Mouse (Mus musculus) limb, embryonic 11.5 days (tissue): ENCODE measurements around the gene Jpt1. TPM values are rescaled to one million over a fixed set of nuclear protein-coding genes. Genes with fewer than 3 reads are reported as not detected.
"Not testable (repeated sequence)": the region's sequence is repeated elsewhere in the genome, so short reads cannot be mapped to it uniquely, and the experiment has no call there.

Source experiments
- ATAC-seq: fragments of 200-750 bp; cut with Nextera tagmentation; 2 replicates; pipeline ENCODE4 v1.8.0; 2017; ENCODE audit warnings: low read depth; ENCODE audit not compliant: insufficient number of reproducible peaks, low FRiP score, low TSS enrichment
- DNase-seq: peaks from one replicate; pipeline ENCODE4 v3.0.0-alpha.2; 2015; ENCODE audit warnings: low spot score
- H3K27ac ChIP-seq: fragments of 300-500 bp; sonication (generic); replicated peaks from 2 replicates; pipeline ENCODE4 v1.5.1; 2014; ENCODE audit warnings: low read depth, mild to moderate bottlenecking, low read length
- H3K27me3 ChIP-seq: fragments of 300-500 bp; sonication (generic); 2 replicates; pipeline ENCODE4 v1.6.1; 2014; ENCODE audit warnings: mild to moderate bottlenecking, low read length, mixed read lengths; ENCODE audit not compliant: control insufficient read depth, insufficient read depth
- H3K36me3 ChIP-seq: fragments of 300-500 bp; sonication (generic); 2 replicates; pipeline ENCODE4 v1.6.1; 2014; ENCODE audit warnings: mild to moderate bottlenecking, low read length, moderate library complexity, mixed read lengths; ENCODE audit not compliant: control insufficient read depth, insufficient read depth
- H3K4me1 ChIP-seq: fragments of 300-500 bp; sonication (generic); 2 replicates; pipeline ENCODE4 v1.6.1; 2014; ENCODE audit warnings: low read length, mixed read lengths; ENCODE audit not compliant: control insufficient read depth, insufficient read depth
- H3K4me2 ChIP-seq: fragments of 300-500 bp; sonication (generic); 2 replicates; pipeline ENCODE4 v1.6.1; 2014; ENCODE audit warnings: low read depth, mild to moderate bottlenecking, moderate library complexity; ENCODE audit not compliant: severe bottlenecking
- H3K4me3 ChIP-seq: fragments of 300-500 bp; sonication (generic); 2 replicates; pipeline ENCODE4 v1.5.1; 2014; ENCODE audit warnings: low read depth, low read length
- H3K9ac ChIP-seq: fragments of 300-500 bp; sonication (generic); 2 replicates; pipeline ENCODE4 v1.6.1; 2014; ENCODE audit warnings: mild to moderate bottlenecking, low read length
- H3K9me3 ChIP-seq: fragments of 300-500 bp; sonication (generic); 2 replicates; pipeline ENCODE4 v1.6.1; 2016; ENCODE audit warnings: low read length; ENCODE audit not compliant: control insufficient read depth
- WGBS: fragments of 180-500 bp; shearing (Covaris S2); extraction: QIAGEN DNeasy Blood & Tissue Kit; methylation state at CpG from one replicate; pipeline ENCODE4 v1.1.7; 2014; 5-methylcytosine and 5-hydroxymethylcytosine counted together
- polyA plus RNA-seq: library from polyadenylated mRNA; unstranded; fragments of >200 nt; fragmentation: Nextera tagmentation; extraction: Ambion mirVana; gene quantifications from 2 replicates; pipeline ENCODE4 v1.2.1, GENCODE M21; 2014

Gene Jpt1
- polyA plus RNA-seq, 1 experiment from 2014 or later = 537 TPM

DNA sequence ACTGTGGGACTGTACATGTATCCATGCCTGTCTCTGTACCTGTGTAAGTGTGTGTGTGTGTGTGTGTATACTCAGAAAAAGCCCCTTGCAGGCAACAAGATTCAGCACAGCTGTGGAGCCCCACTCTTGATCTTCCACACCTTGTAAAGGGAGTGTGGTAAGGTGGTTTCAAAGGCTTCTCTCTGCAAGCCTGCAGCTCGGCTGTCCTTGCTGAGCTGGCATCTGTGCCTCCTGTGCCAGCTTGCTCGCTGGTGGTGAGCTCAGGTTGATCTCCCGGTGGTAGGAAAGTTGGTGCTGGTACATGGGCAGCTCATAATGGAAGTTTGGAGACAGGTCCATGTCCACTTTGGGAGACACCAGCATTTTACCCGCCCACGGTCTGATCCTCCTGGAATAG is 52.3 kb downstream of the Jpt1 start:
- H3K9ac ChIP-seq = no peak overlapping the region

DNA sequence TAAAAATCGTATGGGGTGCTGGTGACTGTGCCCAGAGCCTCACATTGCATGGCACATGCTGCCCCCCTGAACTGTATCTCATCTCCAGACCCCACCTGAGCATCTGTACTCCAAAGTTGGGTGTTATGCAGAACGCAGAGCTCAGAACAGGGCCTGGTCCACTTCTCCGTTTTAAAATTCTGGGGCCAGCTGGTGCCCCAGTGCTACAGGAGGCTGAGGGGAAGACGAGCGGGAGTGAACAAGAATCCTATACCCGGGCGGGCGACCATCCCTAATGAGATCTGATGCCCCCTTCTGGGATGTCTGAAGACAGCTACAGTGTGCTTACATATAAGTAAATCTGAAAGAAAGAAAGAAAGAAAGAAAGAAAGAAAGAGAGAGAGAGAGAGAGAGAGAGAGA is 53.2 kb downstream of the Jpt1 start:
- no peaks in the 10 kb centered on the region for H3K27me3 ChIP-seq
- H3K27ac ChIP-seq = no peak overlapping the region
- no peak for ATAC-seq
- H3K36me3 ChIP-seq = no peaks in the 10 kb centered on the region; the same call in 1 of the 2 replicates
- H3K4me1 ChIP-seq = 0 out of 2 replicates have a peak, but pooled peaks cover 2% of the 10 kb centered on the region
- no peak for DNase-seq
- H3K4me2 ChIP-seq = no peak overlapping the region
- no peak overlapping the region for H3K9ac ChIP-seq
- H3K9me3 ChIP-seq = no peaks in the 10 kb centered on the region
- H3K4me3 ChIP-seq = no peak overlapping the region
- 19% methylated on average over 8 of the region's 8 CpGs for WGBS

More for the DNA sequence above, 52.3 kb downstream of the Jpt1 start:
- DNase-seq = no peak
- Histone ChIP-seq H3K27ac (no peak overlapping the region), H3K9me3 (no peaks in the 10 kb centered on the region), H3K4me3 (no peak overlapping the region), H3K4me1 (0 out of 2 replicates have a peak, but pooled peaks cover 2% of the 10 kb centered on the region), H3K4me2 (no peak overlapping the region), H3K27me3 (no peaks in the 10 kb centered on the region), H3K36me3 (no peaks in the 10 kb centered on the region; the same call in 1 of the 2 replicates)
- 71% methylated on average over 5 of the region's 5 CpGs for WGBS
- ATAC-seq = no peak

DNA sequence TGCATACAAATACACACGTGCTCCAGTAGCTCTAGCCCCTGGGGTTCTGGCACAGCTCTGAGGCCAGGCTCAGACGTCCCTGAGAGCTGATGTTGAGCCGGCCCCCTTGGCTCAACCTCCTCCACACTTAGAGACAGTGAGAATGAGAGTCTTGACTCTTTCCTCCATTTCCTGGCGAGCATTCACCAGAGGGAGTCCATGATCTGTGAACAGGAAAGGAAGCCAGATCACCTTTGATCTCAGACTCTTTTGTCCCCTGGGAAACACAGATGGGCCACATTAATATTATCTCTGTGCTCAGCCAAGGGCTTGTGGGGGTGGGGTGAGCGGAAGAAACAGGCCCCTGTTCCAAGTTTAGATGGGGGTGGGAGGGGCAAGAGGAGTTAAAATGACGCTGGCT is 56.8 kb downstream of the Jpt1 start:
- ATAC-seq = no peak
- Histone ChIP-seq H3K36me3 (no peaks in the 10 kb centered on the region), H3K4me1 (0 out of 2 replicates have a peak, but pooled peaks cover 2% of the 10 kb centered on the region), H3K27ac (no peak overlapping the region), H3K9ac (no peak overlapping the region), H3K27me3 (no peaks in the 10 kb centered on the region), H3K9me3 (no peaks in the 10 kb centered on the region), H3K4me3 (no peak overlapping the region), H3K4me2 (no peak overlapping the region)
- WGBS = 28% methylated on average over 6 of the region's 6 CpGs
- DNase-seq = no peak

DNA sequence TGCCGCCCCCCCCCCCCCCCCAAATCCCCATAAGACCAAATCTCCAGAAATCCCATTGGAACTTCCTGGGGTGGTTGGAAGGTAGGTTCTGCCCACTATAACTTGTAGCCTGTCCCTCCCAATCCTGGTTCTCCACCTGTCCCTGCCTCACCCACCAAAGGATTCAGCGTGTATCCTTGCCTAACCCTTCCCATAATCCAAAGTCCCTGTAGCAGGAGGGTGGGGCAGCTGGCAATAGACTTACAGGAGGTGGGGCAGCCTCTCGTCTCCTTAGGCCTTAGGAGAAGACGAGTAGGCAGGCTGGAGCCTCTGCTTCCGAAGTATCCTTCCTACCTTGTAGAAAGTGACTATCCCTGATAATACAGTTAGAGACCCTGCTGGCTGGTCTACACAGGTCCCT is 58.0 kb downstream of the Jpt1 start:
- no peak for ATAC-seq
- Histone ChIP-seq H3K4me1 (0 out of 2 replicates have a peak, but pooled peaks cover 2% of the 10 kb centered on the region), H3K9ac (no peak overlapping the region), H3K9me3 (no peaks in the 10 kb centered on the region), H3K27me3 (no peaks in the 10 kb centered on the region), H3K4me2 (no peak overlapping the region), H3K27ac (no peak overlapping the region), H3K4me3 (no peak overlapping the region), H3K36me3 (no peaks in the 10 kb centered on the region)
- no peak for DNase-seq
- WGBS = 95% methylated on average over 5 of the region's 5 CpGs

DNA sequence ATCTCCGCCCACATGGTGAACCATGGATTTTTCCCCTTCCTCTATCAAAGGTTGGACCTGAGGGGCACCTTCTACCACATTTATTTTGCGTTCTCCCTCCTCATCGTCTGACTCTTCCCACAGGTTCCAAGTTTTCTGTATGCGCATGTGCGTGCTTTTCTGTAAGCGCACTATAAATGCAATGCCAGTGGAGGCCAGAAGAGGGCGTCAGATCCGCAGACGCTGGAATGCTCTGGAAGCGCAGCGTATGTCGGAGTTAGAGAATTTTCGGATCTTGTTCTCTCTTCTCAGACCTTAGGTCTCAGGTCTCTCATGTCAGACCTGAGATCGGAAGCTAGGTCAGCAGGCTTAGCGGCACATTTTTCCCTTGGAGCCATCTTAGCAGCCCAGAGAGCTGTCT is 58.6 kb downstream of the Jpt1 start:
- 86% methylated on average over 15 of the region's 15 CpGs for WGBS
- Histone ChIP-seq H3K4me2 (no peak overlapping the region), H3K36me3 (no peaks in the 10 kb centered on the region), H3K4me3 (no peak overlapping the region), H3K27me3 (no peaks in the 10 kb centered on the region), H3K27ac (no peak overlapping the region), H3K9me3 (no peaks in the 10 kb centered on the region), H3K4me1 (0 out of 2 replicates have a peak, but pooled peaks cover 2% of the 10 kb centered on the region), H3K9ac (no peak overlapping the region)
- no peak for DNase-seq
- ATAC-seq = no peak

DNA sequence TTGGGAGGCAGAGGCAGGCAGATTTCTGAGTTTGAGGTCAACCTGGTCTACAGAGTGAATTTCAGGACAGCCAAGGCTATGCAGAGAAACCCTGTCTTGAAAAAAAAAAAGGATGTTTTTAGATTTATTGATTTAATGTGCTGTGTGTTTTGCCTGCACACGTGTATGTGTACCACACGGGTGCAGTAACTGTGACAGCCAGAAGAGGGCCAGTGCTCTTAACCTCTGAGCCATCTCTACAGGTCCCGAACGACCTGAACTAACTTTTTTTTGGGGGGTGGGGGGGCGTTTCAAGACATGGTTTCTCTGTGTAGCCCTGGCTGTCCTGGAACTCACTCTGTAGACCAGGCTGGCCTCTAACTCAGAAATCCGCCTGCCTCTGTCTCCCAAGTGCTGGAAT is 59.4 kb downstream of the Jpt1 start:
- H3K27ac ChIP-seq, H3K4me3 ChIP-seq, H3K4me1 ChIP-seq, H3K9ac ChIP-seq, ATAC-seq, DNase-seq, H3K27me3 ChIP-seq, H3K36me3 ChIP-seq, H3K4me2 ChIP-seq, H3K9me3 ChIP-seq: not testable (repeated sequence)
- WGBS = 90% methylated on average over 6 of the region's 6 CpGs

DNA sequence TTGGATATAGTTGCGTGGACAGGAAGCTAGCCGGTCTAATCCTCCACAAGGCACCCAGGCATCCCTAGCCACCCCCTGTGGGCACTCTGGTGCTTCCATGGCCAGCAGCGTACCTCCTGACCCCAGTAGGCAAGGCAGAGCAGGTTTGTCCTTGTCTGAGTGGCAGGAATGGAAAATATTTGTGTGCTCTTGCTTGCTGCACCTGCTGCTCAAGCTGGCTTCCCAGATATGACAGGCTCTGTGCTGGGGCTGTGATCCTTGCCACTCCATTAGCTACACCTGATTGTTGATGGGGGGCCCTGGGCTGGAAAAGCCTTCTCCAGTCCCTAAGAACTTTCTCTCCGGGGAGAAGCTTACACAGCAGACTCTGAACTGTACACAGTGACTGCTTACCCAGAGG is 60.9 kb downstream of the Jpt1 start:
- 79% methylated on average over 4 of the region's 4 CpGs for WGBS
- Histone ChIP-seq H3K4me3 (no peak overlapping the region), H3K27ac (no peak overlapping the region), H3K36me3 (no peaks in the 10 kb centered on the region), H3K9me3 (no peaks in the 10 kb centered on the region), H3K27me3 (no peaks in the 10 kb centered on the region), H3K9ac (no peak overlapping the region), H3K4me2 (no peak overlapping the region), H3K4me1 (0 out of 2 replicates have a peak, but pooled peaks cover 4% of the 10 kb centered on the region)
- no peak for DNase-seq
- ATAC-seq = no peak

DNA sequence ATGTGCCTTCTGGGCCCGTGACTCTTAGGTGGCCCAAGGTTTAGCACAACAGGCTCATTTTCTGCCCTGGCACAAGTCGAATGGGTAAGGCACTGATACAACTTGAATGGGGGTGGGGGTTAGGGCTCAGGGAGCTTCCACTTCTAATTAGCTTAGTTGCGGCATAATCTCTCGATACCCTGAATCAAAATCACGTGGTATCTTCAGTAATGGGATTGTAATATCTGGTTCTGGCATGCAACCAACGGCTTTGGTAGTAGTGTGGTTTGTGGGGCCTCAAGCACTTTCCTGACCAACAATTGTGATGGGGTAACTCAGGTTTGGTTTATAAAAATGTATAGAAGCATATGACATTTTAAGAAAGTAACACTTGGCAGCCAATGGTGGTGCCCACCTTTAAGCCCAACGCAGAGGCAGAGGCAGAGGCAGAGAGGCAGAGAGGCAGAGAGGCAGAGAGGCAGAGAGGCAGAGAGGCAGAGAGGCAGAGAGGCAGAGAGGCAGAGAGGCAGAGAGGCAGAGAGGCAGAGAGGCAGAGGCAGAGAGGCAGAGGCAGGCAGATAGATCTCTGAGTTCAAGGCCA is 61.8 kb downstream of the Jpt1 start:
- Histone ChIP-seq H3K27me3 (no peaks in the 10 kb centered on the region), H3K27ac (no peak overlapping the region), H3K9ac (no peak overlapping the region), H3K4me3 (no peak overlapping the region), H3K36me3 (no peaks in the 10 kb centered on the region), H3K4me2 (no peak overlapping the region), H3K9me3 (no peaks in the 10 kb centered on the region), H3K4me1 (0 out of 2 replicates have a peak, but pooled peaks cover 4% of the 10 kb centered on the region)
- DNase-seq (no peak), ATAC-seq (no peak)
- 88% methylated on average over 7 of the region's 7 CpGs for WGBS

DNA sequence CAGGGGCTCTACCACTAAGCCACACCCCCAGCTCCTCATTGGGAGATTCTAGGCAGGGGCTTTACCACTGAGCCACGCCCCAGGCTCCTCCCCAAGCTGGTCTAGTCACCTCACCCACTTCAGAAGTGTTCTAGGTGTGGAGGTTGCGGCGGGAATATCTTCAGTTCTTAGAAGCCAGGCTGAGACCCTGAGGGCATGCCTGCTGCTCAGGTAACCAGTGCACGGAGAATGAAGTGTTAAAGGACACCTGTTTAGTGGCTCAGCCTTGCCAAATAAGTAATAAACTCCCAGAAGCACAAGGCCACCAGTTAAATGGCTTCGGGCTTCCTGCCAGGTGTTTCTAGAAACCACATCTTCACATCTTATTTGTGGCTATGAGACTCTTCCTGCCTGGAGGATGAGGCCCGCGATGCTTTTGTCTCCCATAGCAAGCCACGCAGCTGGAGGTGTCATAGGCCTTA is 62.4 kb downstream of the Jpt1 start:
- Histone ChIP-seq H3K4me1 (0 out of 2 replicates have a peak, but pooled peaks cover 2% of the 10 kb centered on the region), H3K9ac (no peak overlapping the region), H3K4me3 (no peak overlapping the region), H3K9me3 (no peaks in the 10 kb centered on the region), H3K27me3 (no peaks in the 10 kb centered on the region), H3K36me3 (no peaks in the 10 kb centered on the region), H3K4me2 (no peak overlapping the region), H3K27ac (no peak overlapping the region)
- whole genome bisulfite sequencing = 78% methylated on average over 8 of the region's 8 CpGs
- DNase-seq (no peak), ATAC-seq (no peak)
